Mouse (Mus musculus) G1E (cell line): Measurements from ENCODE around the gene Proser3. TPM values are rescaled to one million over a fixed set of nuclear protein-coding genes. Genes with fewer than 3 reads are reported as not detected.

Experiments used
- ATAC-seq: 2 replicates; pipeline ENCODE4 v1.8.0; 2016; ENCODE audit warnings: mild to moderate bottlenecking; ENCODE audit not compliant: insufficient number of reproducible peaks, poor library complexity, low FRiP score, severe bottlenecking; ENCODE audit errors: extremely low read depth
- DNase-seq: peaks from one replicate; pipeline ENCODE4 v3.0.0; 2012; ENCODE audit warnings: low spot score
- H3K27me3 ChIP-seq: 2 replicates; pipeline ENCODE4 v1.6.1; 2012; ENCODE audit warnings: mild to moderate bottlenecking, low read length, inconsistent platforms; ENCODE audit not compliant: insufficient read depth
- H3K36me3 ChIP-seq: replicated peaks from 2 replicates; pipeline ENCODE3; 2012; ENCODE audit warnings: mild to moderate bottlenecking, inconsistent platforms
- H3K4me1 ChIP-seq: 2 replicates; pipeline ENCODE4 v1.6.1; 2012; ENCODE audit warnings: low read depth, low read length, inconsistent platforms, mixed read lengths; ENCODE audit not compliant: insufficient read depth
- H3K4me3 ChIP-seq: 2 replicates; pipeline ENCODE4 v1.5.1; 2012; ENCODE audit warnings: low read depth, mild to moderate bottlenecking, inconsistent platforms, low read length, moderate library complexity, mixed read lengths
- H3K9me3 ChIP-seq: replicated peaks from 2 replicates; pipeline ENCODE4 v1.6.1; 2012; ENCODE audit warnings: inconsistent platforms
- CTCF ChIP-seq: IDR thresholded peaks from 2 replicates; pipeline ENCODE4 v1.5.1; 2012; ENCODE audit warnings: low read depth, low read length, inconsistent platforms, mixed read lengths
- GATA1 ChIP-seq: IDR thresholded peaks from 2 replicates; pipeline ENCODE4 v1.6.1; 2012; ENCODE audit warnings: borderline replicate concordance, low read length, inconsistent platforms, mixed read lengths
- GATA2 ChIP-seq: IDR thresholded peaks from 2 replicates; pipeline ENCODE4 v1.6.1; 2012; ENCODE audit warnings: low read depth, low read length, inconsistent platforms, borderline replicate concordance
- POLR2AphosphoS5 ChIP-seq: IDR thresholded peaks from 2 replicates; pipeline ENCODE4 v1.6.1; 2012; ENCODE audit warnings: low read depth, low read length, inconsistent platforms; ENCODE audit not compliant: insufficient replicate concordance
- TAL1 ChIP-seq: conservative IDR thresholded peaks from 2 replicates; pipeline ENCODE4 v1.6.1; 2012; ENCODE audit warnings: low read depth, low read length, inconsistent platforms, mixed read lengths
- polyA plus RNA-seq: library from polyadenylated mRNA; stranded (reverse); fragments of >175 nt; gene quantifications from 2 replicates; pipeline ENCODE4 v1.2.3, GENCODE M21; 2012
- total RNA-seq, 2 experiments: library from RNA; stranded (forward) in 1 of 2; stranded (reverse) in 1 of 2; fragments of 200-1000 nt in 1 of 2; fragments of >200 nt in 1 of 2; fragmentation: Nextera tagmentation in 1 of 2; gene quantifications; 2 replicates each; pipeline ENCODE4 v1.2.3; 2014 to 2017

Gene Proser3
- total and polyA plus RNA-seq, 3 experiments: 7.4 to 20.5 (median 18.6) TPM

GRCm38 (mm10) chr7:30524487-30524886, 27.6 kb downstream of the Proser3 start:
- DNase-seq (no peak), ATAC-seq (no peak)
- Histone ChIP-seq H3K27me3 (peaks cover 10% of the 10 kb centered on the region; the same call in 1 of the 2 replicates), H3K9me3 (no peaks in the 10 kb centered on the region), H3K4me1 (peaks cover 12% of the 10 kb centered on the region), H3K4me3 (no peak overlapping the region), H3K36me3 (peaks cover 70% of the 10 kb centered on the region)
- no peak for TF ChIP-seq CTCF
- TF ChIP-seq POLR2AphosphoS5: no peak
- TF ChIP-seq GATA2: no peak
- TF ChIP-seq GATA1: no peak
- TF ChIP-seq TAL1: no peak

DNA sequence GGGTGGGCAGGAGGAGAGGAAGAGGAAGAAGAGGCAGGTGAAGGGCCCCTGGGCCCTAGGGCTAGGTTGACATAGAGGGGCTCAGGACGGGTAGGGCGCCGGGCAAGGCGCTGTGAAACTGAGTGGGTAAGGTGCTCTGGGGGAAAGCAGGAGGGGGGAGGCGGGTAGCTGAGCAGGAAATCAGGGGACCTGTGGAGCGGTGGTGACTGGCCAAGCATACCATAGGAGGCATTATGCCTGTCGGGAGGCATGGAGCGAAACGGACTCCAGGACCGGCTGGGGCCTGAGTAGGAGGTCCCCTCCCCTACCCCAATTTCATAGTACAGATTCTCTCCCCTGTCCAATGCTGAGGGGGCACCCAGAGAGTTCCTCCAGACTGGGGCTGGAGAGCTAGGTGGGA, 29.2 kb downstream of the Proser3 start:
- peaks cover 54% of the 10 kb centered on the region for H3K36me3 ChIP-seq
- TF ChIP-seq GATA2 (no peak), POLR2AphosphoS5 (no peak), CTCF (no peak), TAL1 (no peak), GATA1 (no peak)

DNA sequence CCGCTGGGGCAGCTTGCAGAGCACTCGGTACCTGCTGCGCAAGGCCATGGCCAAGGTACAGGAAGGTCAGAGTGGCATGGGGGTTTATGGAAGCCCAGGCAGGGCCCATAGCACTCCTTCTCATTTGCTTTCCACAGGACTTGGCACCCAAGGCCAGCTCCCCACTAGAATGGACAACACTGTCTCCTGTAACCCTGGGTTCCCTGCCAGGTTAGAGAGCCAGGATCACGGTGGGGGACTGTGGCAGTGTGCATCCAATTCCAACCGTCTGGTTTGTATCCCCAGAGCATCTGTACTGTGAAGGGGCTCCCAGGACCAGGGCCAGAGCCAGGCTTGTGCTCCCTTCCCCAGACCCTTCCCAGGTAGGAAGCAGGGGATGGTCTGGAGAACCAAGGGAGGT, 31.2 kb downstream of the Proser3 start:
- TF ChIP-seq TAL1 (no peak), GATA2 (no peak), GATA1 (no peak), CTCF (no peak), POLR2AphosphoS5 (no peak)
- Histone ChIP-seq H3K4me3 (no peak overlapping the region), H3K9me3 (no peaks in the 10 kb centered on the region), H3K4me1 (peaks cover 2% of the 10 kb centered on the region; the same call in 1 of the 2 replicates), H3K36me3 (peaks cover 34% of the 10 kb centered on the region), H3K27me3 (peaks cover 26% of the 10 kb centered on the region)
- ATAC-seq: no peak
- DNase-seq: no peak

More for the DNA sequence above, 29.2 kb downstream of the Proser3 start:
- Histone ChIP-seq H3K4me3 (no peak overlapping the region), H3K27me3 (peaks cover 24% of the 10 kb centered on the region), H3K4me1 (peaks cover 3% of the 10 kb centered on the region; the same call in 1 of the 2 replicates), H3K9me3 (no peaks in the 10 kb centered on the region)
- DNase-seq: no peak
- no peak for ATAC-seq

DNA sequence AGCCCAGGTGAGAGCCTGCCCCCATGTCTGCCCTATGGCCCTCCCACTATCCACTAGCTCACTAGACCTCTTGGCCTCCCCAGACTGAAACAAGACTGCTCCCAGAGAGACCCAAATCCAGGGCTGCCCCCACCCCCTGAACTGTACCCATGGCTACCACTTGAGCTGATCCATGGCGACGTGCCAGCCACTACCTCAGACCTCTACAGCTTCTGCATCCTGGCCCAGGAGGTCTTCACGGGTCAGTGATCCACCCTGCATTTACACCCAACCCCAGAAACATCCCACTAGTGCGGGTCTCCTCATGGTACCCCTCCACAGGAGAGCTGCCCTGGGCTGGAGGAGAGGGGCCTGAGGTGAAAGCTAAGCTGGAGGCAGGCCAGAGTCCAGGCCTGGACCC, 31.7 kb downstream of the Proser3 start:
- H3K27me3 ChIP-seq: peaks cover 30% of the 10 kb centered on the region
- DNase-seq: no peak
- peaks cover 29% of the 10 kb centered on the region for H3K36me3 ChIP-seq
- no peaks in the 10 kb centered on the region for H3K9me3 ChIP-seq
- ATAC-seq: no peak
- TF ChIP-seq GATA2 (no peak), CTCF (no peak)
- no peak overlapping the region for H3K4me3 ChIP-seq
- H3K4me1 ChIP-seq: no peaks in the 10 kb centered on the region

DNA sequence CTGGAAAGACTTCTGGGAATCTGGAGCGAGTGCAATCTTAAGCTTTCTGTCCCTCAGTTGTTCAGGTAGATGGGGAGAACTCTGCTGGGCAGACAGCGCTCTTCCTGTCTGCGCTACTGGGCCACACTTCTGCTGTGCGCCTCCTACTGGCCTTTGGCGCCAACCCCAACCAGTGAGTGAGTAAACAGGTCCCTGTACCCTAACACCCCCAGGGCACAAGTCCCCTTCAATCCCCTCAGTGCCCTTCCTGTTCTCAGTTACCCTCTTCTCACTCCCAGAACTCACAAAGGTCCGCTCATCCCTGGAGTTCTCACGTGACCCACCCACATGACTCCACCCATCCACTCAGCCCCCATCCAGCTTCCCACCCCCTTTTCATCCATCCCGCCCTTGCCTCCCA, 33.8 kb downstream of the Proser3 start:
- Histone ChIP-seq H3K4me1 (no peaks in the 10 kb centered on the region), H3K36me3 (peaks cover 10% of the 10 kb centered on the region), H3K27me3 (peaks cover 30% of the 10 kb centered on the region), H3K9me3 (no peaks in the 10 kb centered on the region), H3K4me3 (no peak overlapping the region)
- ATAC-seq: no peak
- DNase-seq: no peak
- TF ChIP-seq CTCF (no peak), POLR2AphosphoS5 (no peak), TAL1 (no peak), GATA2 (no peak), GATA1 (no peak)

GRCm38 (mm10) chr7:30515003-30515760, 36.9 kb downstream of the Proser3 start:
- H3K4me1 ChIP-seq: no peaks in the 10 kb centered on the region
- TF ChIP-seq GATA2 (no peak), TAL1 (no peak), CTCF (no peak), POLR2AphosphoS5 (no peak), GATA1 (no peak)
- ATAC-seq (no peak), DNase-seq (no peak)
- no peaks in the 10 kb centered on the region for H3K9me3 ChIP-seq
- H3K4me3 ChIP-seq: no peak overlapping the region
- H3K27me3 ChIP-seq: peaks cover 31% of the 10 kb centered on the region
- no peaks in the 10 kb centered on the region for H3K36me3 ChIP-seq
